Mouse (Mus musculus): ENCODE measurements around the gene Slf2. TPM values are rescaled to one million over a fixed set of nuclear protein-coding genes. Genes with fewer than 3 reads are reported as not detected.
A peak's percentile ranks its signal among the peaks of the same experiment; 100 is the strongest.

The Slf2 gene
- total RNA-seq, 2 experiments from 2014 or later: 11.9 to 14.5 TPM

- H3K27ac ChIP-seq: peak overlapping the region; percentile 89
- intact Hi-C loops (cut with DNase I): no loop called here
- no peak for DNase-seq
- TF ChIP-seq CTCF (IDR thresholded peaks at IDR 0.05): no peak
- H3K4me3 ChIP-seq: peak overlapping the region; percentile 99
Observed at GRCm38 (mm10) chr19:45007425-45008191, 76.7 kb downstream of the Slf2 start.

DNA sequence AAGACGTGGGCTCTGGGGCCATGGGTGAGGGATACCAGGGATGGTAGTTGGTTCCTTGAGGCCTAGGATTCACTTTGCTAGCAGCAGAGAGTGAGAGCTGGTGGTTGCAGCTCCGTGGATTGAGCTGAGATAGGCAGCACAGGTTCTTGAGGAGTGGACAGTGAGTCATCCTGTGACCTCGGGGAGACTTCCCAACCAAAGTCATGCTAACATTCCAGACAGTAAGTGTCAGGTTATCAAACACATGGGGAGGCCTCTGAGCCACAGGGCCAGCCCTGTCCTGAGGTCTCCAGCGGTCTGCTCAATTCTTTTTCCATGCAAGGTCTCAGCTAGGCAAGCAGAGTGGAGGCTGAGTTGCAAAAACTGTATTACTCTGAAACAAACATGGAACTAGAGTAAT, 79.7 kb downstream of the Slf2 start:
- Histone ChIP-seq H3K27ac (peak overlapping the region; percentile 60), H3K4me3 (no peak overlapping the region)
- intact Hi-C loops (cut with DNase I): no loop called here
- no peak for DNase-seq
- no peak for TF ChIP-seq CTCF (IDR thresholded peaks at IDR 0.05)

GRCm38 (mm10) chr19:45012219-45012618, 81.3 kb downstream of the Slf2 start:
- Histone ChIP-seq H3K27ac (no peak overlapping the region), H3K4me3 (no peak overlapping the region)
- TF ChIP-seq CTCF (IDR thresholded peaks at IDR 0.05): no peak
- intact Hi-C loops (cut with DNase I): loop anchor here (1.0 kb wide), 1 partner anchor 19 kb away; no protein-coding TSS in a partner anchor
- DNase-seq: no peak

GRCm38 (mm10) chr19:45012636-45013035, 81.7 kb downstream of the Slf2 start:
- intact Hi-C loops (cut with DNase I): loop anchor here (1.0 kb wide), 1 partner anchor 19 kb away; no protein-coding TSS in a partner anchor
- no peak overlapping the region for H3K27ac ChIP-seq
- peak; percentile 66 for TF ChIP-seq CTCF (IDR thresholded peaks at IDR 0.05)
- H3K4me3 ChIP-seq: no peak overlapping the region
- no peak for DNase-seq

GRCm38 (mm10) chr19:45013581-45014225, 82.8 kb downstream of the Slf2 start:
- Histone ChIP-seq H3K27ac (peak overlapping the region; percentile 94), H3K4me3 (no peak overlapping the region)
- TF ChIP-seq CTCF (IDR thresholded peaks at IDR 0.05): no peak
- DNase-seq: no peak
- intact Hi-C loops (cut with DNase I): no loop called here

DNA sequence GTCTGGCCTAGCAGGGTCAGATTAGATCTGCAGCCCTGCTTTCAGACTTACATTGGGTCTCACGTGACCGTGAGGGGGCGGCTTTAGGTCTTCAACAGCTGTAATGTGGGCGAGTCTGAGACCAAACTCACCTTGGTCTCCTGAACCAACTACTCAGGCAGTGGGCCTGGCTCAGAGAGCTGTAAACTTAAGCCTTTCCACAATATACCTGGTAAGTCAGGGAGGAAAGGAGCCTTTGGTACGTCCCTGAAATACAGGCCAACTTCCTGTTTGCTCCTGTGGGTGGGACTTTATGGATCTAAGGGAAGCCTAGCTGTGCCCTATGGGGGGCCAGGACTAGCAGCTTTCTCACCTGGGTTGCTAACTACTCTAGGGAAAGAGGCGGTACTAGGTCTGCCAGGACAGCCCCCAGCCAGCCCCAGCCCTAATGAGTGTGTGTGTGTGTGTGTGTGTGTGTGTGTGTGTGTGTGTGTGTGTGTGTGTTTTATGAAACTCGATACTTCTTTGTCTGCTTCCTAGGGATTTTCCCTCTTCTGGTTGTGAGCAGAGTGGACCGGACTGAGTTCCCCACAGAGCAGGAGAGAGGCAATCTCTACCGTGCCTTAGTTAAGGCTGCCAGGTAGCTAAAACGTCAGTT, 83.5 kb downstream of the Slf2 start, which contains the start of gene Lzts2:
Gene Lzts2, plus strand, starts transcription at position 80 of the 637 bp plus-strand sequence.
- peak within 1 kb of the TSS; percentile 80 for H3K4me3 ChIP-seq
- intact Hi-C loops (cut with DNase I): no loop called here
- H3K27ac ChIP-seq: peak within 1 kb of the TSS; percentile 94
- no peak for TF ChIP-seq CTCF (IDR thresholded peaks at IDR 0.05)
- DNase-seq: no peak

- DNase-seq: peak; percentile 89
- Histone ChIP-seq H3K27ac (peak overlapping the region; percentile 94), H3K4me3 (peak overlapping the region; percentile 80)
- no peak for TF ChIP-seq CTCF (IDR thresholded peaks at IDR 0.05)
- intact Hi-C loops (cut with DNase I): no loop called here
Observed at GRCm38 (mm10) chr19:45014981-45015402, 84.0 kb downstream of the Slf2 start.

DNA sequence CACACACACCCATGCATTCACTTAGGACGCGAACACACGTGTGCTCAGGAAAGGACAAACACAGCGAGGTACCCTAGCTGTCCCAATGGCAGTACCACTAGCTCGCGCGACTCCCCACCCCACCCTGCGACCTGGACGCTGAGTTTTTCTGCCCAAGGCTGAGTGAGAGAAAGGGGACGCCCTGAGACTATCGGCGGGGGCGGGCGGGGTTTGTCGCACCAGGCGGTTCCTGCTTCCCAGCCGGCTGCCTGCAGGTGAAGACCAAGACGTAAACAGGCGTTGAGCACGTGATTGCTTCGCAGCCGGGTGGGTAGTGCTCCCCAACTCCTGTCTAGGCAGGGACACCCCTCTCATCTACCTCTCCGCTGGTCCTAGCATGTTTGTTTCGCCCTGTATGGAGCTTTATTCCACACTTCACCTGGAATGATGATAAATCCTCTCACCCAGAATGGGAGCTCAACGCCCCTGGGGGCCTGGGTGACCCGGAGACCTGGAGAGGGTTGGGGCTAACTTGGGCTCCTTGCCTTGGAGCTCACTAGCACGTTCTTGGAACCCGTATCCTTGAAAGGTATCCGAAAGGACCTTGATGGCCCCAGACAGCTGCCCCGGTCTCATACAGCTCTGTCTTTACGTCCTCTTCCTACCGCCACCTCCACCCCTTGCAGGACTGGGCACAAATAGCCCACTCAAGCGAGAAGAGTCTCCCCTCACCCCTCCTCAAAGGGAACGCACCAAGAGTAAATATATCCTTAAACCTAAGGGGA, 84.7 kb downstream of the Slf2 start:
- no peak for TF ChIP-seq CTCF (IDR thresholded peaks at IDR 0.05)
- intact Hi-C loops (cut with DNase I): loop anchor here (2.0 kb wide), 1 partner anchor 43 kb away; no protein-coding TSS in a partner anchor
- Histone ChIP-seq H3K27ac (peak overlapping the region; percentile 94), H3K4me3 (peak overlapping the region; percentile 80)
- DNase-seq: peak; percentile 87

- TF ChIP-seq CTCF (IDR thresholded peaks at IDR 0.05): no peak
- Histone ChIP-seq H3K27ac (peak overlapping the region; percentile 94), H3K4me3 (peak overlapping the region; percentile 80)
- peak; percentile 94 for DNase-seq
- intact Hi-C loops (cut with DNase I): loop anchor here (2.0 kb wide), 1 partner anchor 42 kb away; no protein-coding TSS in a partner anchor
Observed at GRCm38 (mm10) chr19:45016341-45017215, 85.6 kb downstream of the Slf2 start.

DNA sequence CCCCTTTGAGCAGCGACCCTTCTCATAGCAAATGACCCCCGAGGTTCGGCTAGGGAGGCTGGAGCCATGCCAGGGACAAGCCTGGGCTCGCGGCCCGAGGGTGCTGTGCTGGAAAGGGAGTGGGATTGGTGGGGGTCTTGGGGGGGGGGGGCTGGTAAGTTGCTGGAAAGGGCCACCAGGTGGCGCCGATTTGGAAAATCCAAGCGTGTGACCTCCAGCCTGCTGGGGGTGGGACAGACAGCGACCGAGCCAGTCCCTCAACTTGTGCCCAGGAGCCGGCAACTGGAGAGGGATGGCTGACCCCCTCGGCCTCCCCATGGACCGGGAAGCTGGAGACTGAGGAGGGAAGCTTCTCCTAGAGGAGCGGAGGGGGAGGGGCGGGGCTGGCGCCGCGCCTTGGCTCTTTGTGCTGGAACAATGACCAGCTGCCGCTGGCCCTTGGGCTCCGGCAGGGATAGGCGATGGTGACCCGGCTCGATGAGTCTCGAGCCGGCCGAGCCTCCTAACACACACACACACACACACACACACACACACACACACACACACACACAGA, 86.3 kb downstream of the Slf2 start:
- Histone ChIP-seq H3K4me3 (peak overlapping the region; percentile 80), H3K27ac (peak overlapping the region; percentile 94)
- TF ChIP-seq CTCF (IDR thresholded peaks at IDR 0.05): peak; percentile 71
- intact Hi-C loops (cut with DNase I): loop anchor here (2.0 kb wide), 1 partner anchor 42 kb away; no protein-coding TSS in a partner anchor
- peak; percentile 91 for DNase-seq

GRCm38 (mm10) chr19:45017909-45018308, 87.0 kb downstream of the Slf2 start:
- peak overlapping the region; percentile 80 for H3K4me3 ChIP-seq
- TF ChIP-seq CTCF (IDR thresholded peaks at IDR 0.05): no peak
- DNase-seq: peak; percentile 94
- peak overlapping the region; percentile 94 for H3K27ac ChIP-seq
- intact Hi-C loops (cut with DNase I): loop anchor here (2.0 kb wide), 1 partner anchor 41 kb away; no protein-coding TSS in a partner anchor

Measured in gastrocnemius, adult 2 months (tissue).